Mouse (Mus musculus) liver, adult 2 months (tissue): Measurements from ENCODE around the gene Kif1a. TPM values are rescaled to one million over a fixed set of nuclear protein-coding genes. Genes with fewer than 3 reads are reported as not detected.

Experiments
- DNase-seq: peaks from one replicate; pipeline ENCODE4 v3.0.0-alpha.2; 2011; ENCODE audit warnings: low read depth, low spot score; ENCODE audit errors: extremely low read depth
- H3K27ac ChIP-seq: fragments of 200-500 bp; replicated peaks from 2 replicates; pipeline ENCODE4 v1.5.1; 2012; ENCODE audit warnings: low read depth, mild to moderate bottlenecking, control low read depth, inconsistent platforms, low read length; ENCODE audit not compliant: insufficient read depth
- H3K27me3 ChIP-seq: fragments of 200-500 bp; 2 replicates; pipeline ENCODE4 v1.6.1; 2012; ENCODE audit warnings: mild to moderate bottlenecking, moderate library complexity, low read length, inconsistent platforms; ENCODE audit not compliant: control insufficient read depth, insufficient read depth
- H3K36me3 ChIP-seq: fragments of 200-500 bp; 2 replicates; pipeline ENCODE4 v1.6.1; 2012; ENCODE audit warnings: low read length, inconsistent platforms; ENCODE audit not compliant: control insufficient read depth, insufficient read depth
- H3K4me1 ChIP-seq: fragments of 200-500 bp; 2 replicates; pipeline ENCODE4 v1.6.1; 2011; ENCODE audit warnings: low read length; ENCODE audit not compliant: control insufficient read depth, insufficient read depth
- H3K4me3 ChIP-seq: fragments of 200-500 bp; 2 replicates; pipeline ENCODE4 v1.5.1; 2011; ENCODE audit warnings: low read depth, mild to moderate bottlenecking, control low read depth, low read length, moderate library complexity; ENCODE audit not compliant: insufficient read depth
- H3K79me2 ChIP-seq: fragments of 200-500 bp; 2 replicates; pipeline ENCODE4 v1.6.1; 2012; ENCODE audit warnings: inconsistent platforms, mild to moderate bottlenecking, low read length, moderate library complexity; ENCODE audit not compliant: control insufficient read depth, insufficient read depth
- H3K9ac ChIP-seq: fragments of 200-500 bp; 2 replicates; pipeline ENCODE4 v1.6.1; 2012; ENCODE audit warnings: low read depth, mild to moderate bottlenecking, control low read depth, inconsistent platforms, low read length
- CTCF ChIP-seq: fragments of 200-500 bp; IDR thresholded peaks from 2 replicates; pipeline ENCODE4 v1.5.1; 2011; ENCODE audit warnings: low read depth, low read length, control low read depth
- POLR2A ChIP-seq: fragments of 200-500 bp; IDR thresholded peaks from 2 replicates; pipeline ENCODE4 v1.6.1; 2011; ENCODE audit warnings: low read length, control low read depth; ENCODE audit not compliant: insufficient read depth; ENCODE audit errors: extremely low read depth
- WGBS: fragments of 180-500 bp; shearing (Covaris S2); methylation state at CpG from one replicate; pipeline ENCODE4 v1.1.7; 2018; 5-methylcytosine and 5-hydroxymethylcytosine counted together
- polyA plus RNA-seq: library from polyadenylated mRNA; depleted of rRNA; stranded (reverse); fragments of >200 nt; gene quantifications from 2 replicates; pipeline ENCODE4 v1.2.3, GENCODE M21; 2012
- total RNA-seq: library from RNA; depleted of rRNA; stranded (reverse); fragments of >200 nt; gene quantifications from 2 replicates; pipeline ENCODE4 v1.2.3, GENCODE M21; 2014

The Kif1a gene
- total and polyA plus RNA-seq, 2 experiments = 0.09 TPM

DNA sequence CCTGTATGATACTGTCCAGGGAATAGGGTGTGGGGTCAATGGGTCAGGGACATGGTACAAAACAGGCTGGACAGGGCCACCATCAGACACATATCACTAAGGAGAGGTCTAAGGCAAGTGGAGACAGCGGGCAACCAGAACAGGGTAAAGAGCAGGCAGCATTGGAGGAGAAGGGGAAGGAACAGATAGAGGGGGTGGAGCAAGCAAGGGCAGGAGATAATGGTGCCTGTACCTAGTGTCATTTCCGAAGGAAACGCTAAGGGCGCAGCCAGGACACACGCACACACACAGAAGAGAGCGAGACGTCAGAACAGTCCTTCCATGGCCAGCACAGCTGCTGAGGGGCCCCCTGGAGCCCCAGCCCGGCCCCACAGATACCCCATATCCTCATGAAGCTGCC, 75.2 kb downstream of the Kif1a start:
- WGBS = 90% methylated on average over 8 of the region's 8 CpGs
- no peak for DNase-seq
- no peaks in the 10 kb centered on the region for H3K36me3 ChIP-seq
- no peaks in the 10 kb centered on the region for H3K79me2 ChIP-seq
- no peak overlapping the region for H3K27ac ChIP-seq
- H3K9ac ChIP-seq = no peak overlapping the region
- no peak overlapping the region for H3K4me3 ChIP-seq
- no peaks in the 10 kb centered on the region for H3K27me3 ChIP-seq
- H3K4me1 ChIP-seq = peaks cover 5% of the 10 kb centered on the region
- no peak for TF ChIP-seq CTCF

DNA sequence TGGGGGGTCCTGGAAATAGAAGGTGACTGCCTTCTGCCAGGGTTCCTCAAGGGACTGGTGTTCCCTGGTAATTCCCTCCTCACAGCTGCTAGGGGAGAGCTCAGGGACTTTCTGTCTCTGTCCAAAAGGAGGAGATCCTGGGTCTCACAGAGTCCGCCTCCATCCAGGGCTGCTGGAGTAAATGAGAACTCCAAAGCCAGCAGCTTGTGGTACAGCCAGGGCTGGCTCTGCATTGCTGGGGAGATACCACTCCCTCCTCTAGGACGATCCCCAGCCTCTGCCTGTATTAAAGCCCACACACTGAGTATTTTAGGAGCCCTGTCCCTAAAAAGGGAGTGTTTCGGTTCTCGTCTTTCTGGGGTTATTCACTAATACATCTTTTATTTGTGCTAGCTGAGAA, 81.1 kb downstream of the Kif1a start:
- Histone ChIP-seq H3K4me1 (no peaks in the 10 kb centered on the region), H3K9ac (no peak overlapping the region), H3K27ac (no peak overlapping the region), H3K79me2 (no peaks in the 10 kb centered on the region), H3K4me3 (no peak overlapping the region), H3K27me3 (no peaks in the 10 kb centered on the region), H3K36me3 (no peaks in the 10 kb centered on the region)
- TF ChIP-seq POLR2A (no peak), CTCF (no peak)
- DNase-seq = no peak
- 80% methylated on average over 4 of the region's 4 CpGs for WGBS

GRCm38 (mm10) chr1:93018716-93019115, 83.0 kb downstream of the Kif1a start:
- no peak overlapping the region for H3K4me3 ChIP-seq
- H3K4me1 ChIP-seq = no peaks in the 10 kb centered on the region
- no peak for TF ChIP-seq POLR2A
- no peak for TF ChIP-seq CTCF
- H3K79me2 ChIP-seq = no peaks in the 10 kb centered on the region
- H3K36me3 ChIP-seq = no peaks in the 10 kb centered on the region
- no peaks in the 10 kb centered on the region for H3K27me3 ChIP-seq
- no peak for DNase-seq
- H3K9ac ChIP-seq = no peak overlapping the region
- 85% methylated on average over 10 of the region's 10 CpGs for WGBS
- no peak overlapping the region for H3K27ac ChIP-seq

DNA sequence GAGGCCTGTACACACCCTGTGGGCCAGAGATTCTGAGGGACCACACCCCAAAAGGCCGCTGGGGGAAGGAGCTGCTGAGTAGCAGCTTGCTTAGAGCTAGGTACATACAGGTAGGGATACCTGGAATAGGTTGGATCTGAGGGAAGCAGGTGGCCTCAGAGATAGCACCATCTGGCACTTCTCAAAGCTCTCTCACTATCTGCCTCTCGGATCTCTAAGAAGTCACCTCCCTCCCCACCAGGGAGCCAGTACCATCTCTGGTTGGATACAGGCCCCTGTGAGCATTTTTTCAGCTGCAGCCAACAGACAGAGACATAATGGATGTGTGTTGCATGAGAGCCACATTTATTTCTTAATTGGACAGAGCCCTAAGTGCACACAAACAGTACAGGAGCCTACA, 86.6 kb downstream of the Kif1a start:
- no peak overlapping the region for H3K9ac ChIP-seq
- H3K27ac ChIP-seq = no peak overlapping the region
- no peaks in the 10 kb centered on the region for H3K4me1 ChIP-seq
- H3K27me3 ChIP-seq = no peaks in the 10 kb centered on the region
- no peak for TF ChIP-seq POLR2A
- TF ChIP-seq CTCF = no peak
- WGBS = 69% methylated on average over 2 of the region's 2 CpGs
- DNase-seq = no peak
- H3K79me2 ChIP-seq = no peaks in the 10 kb centered on the region
- H3K36me3 ChIP-seq = no peaks in the 10 kb centered on the region
- no peak overlapping the region for H3K4me3 ChIP-seq

DNA sequence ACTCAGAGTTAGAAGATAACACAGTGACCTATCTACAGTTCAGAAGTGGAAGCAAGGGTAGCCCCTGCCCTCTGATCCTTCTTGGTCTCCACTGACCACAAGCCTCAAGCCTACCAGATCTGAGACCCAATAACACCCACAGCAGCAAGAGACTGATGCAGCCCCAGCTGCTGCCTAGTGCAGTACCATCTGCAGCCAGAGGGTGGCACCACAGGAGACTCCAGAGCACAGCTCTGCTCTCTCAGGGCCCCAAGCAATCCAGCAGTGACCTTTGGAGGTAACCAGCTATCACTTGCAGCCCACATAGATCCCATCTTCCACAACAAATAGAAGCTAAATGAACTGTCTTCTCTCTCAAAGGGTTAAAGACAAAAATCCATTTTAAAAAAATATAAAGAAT, 87.3 kb downstream of the Kif1a start:
- H3K4me3 ChIP-seq = no peak overlapping the region
- no peaks in the 10 kb centered on the region for H3K4me1 ChIP-seq
- DNase-seq = peak; percentile 38
- no peaks in the 10 kb centered on the region for H3K79me2 ChIP-seq
- H3K36me3 ChIP-seq = no peaks in the 10 kb centered on the region
- H3K27me3 ChIP-seq = no peaks in the 10 kb centered on the region
- TF ChIP-seq CTCF (peak; percentile 97), POLR2A (no peak)
- H3K9ac ChIP-seq = no peak overlapping the region
- no peak overlapping the region for H3K27ac ChIP-seq

DNA sequence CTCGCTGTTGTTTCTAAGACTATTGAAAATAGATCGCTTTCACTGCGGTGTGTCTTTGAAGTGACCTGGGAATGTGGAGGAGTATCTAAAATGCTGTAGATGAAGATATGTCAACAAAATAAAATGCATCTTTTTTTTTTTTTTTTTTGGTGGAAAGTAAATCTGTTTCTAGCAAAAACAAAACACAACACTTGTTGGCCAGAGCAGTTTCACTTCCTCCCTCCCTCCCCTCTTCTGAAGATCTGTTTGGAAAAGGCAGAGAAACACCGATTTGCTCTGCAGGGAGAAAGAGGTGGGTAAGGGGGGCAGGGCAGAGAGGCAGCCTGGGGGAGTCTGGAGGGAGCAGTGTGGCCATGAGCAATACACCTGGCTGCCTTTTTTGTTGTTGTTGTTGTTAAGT, 88.4 kb downstream of the Kif1a start:
- 75% methylated on average over 4 of the region's 4 CpGs for WGBS
- no peaks in the 10 kb centered on the region for H3K27me3 ChIP-seq
- H3K79me2 ChIP-seq = no peaks in the 10 kb centered on the region
- no peak overlapping the region for H3K4me3 ChIP-seq
- no peak overlapping the region for H3K27ac ChIP-seq
- TF ChIP-seq POLR2A = no peak
- TF ChIP-seq CTCF = no peak
- H3K4me1 ChIP-seq = no peaks in the 10 kb centered on the region
- no peak for DNase-seq
- no peak overlapping the region for H3K9ac ChIP-seq
- no peaks in the 10 kb centered on the region for H3K36me3 ChIP-seq
